Mouse (Mus musculus) neural tube, embryonic 12.5 days (tissue): ENCODE measurements around the gene Astn2. TPM values are rescaled to one million over a fixed set of nuclear protein-coding genes. Genes with fewer than 3 reads are reported as not detected.

Experiments used
- ATAC-seq: fragments of 200-750 bp; cut with Nextera tagmentation; 2 replicates; pipeline ENCODE4 v1.8.0; 2017; ENCODE audit warnings: low read depth, mild to moderate bottlenecking, moderate TSS enrichment, moderate library complexity; ENCODE audit not compliant: low FRiP score
- H3K27ac ChIP-seq: fragments of 300-500 bp; sonication (generic); 2 replicates; pipeline ENCODE4 v1.5.1; 2016
- H3K27me3 ChIP-seq: fragments of 300-500 bp; sonication (generic); replicated peaks from 2 replicates; pipeline ENCODE4 v1.6.1; 2016; ENCODE audit warnings: mild to moderate bottlenecking
- H3K36me3 ChIP-seq: fragments of 300-500 bp; sonication (generic); 2 replicates; pipeline ENCODE4 v1.6.1; 2016; ENCODE audit warnings: mild to moderate bottlenecking
- H3K4me1 ChIP-seq: fragments of 300-500 bp; sonication (generic); 2 replicates; pipeline ENCODE4 v1.6.1; 2016
- H3K4me2 ChIP-seq: fragments of 300-500 bp; sonication (generic); replicated peaks from 2 replicates; pipeline ENCODE4 v1.6.1; 2016; ENCODE audit warnings: mild to moderate bottlenecking
- H3K4me3 ChIP-seq: fragments of 300-500 bp; sonication (generic); 2 replicates; pipeline ENCODE4 v1.5.1; 2016
- H3K9ac ChIP-seq: fragments of 300-500 bp; sonication (generic); 2 replicates; pipeline ENCODE4 v1.6.1; 2016; ENCODE audit warnings: mild to moderate bottlenecking
- H3K9me3 ChIP-seq: fragments of 300-500 bp; sonication (generic); 2 replicates; pipeline ENCODE4 v1.6.1; 2016; ENCODE audit warnings: mild to moderate bottlenecking
- WGBS: fragments of 180-500 bp; shearing (Covaris S2); methylation state at CpG from one replicate; pipeline ENCODE4 v1.1.7; 2016; 5-methylcytosine and 5-hydroxymethylcytosine counted together
- polyA plus RNA-seq: library from polyadenylated mRNA; unstranded; fragments of >200 nt; fragmentation: Nextera tagmentation; extraction: Ambion mirVana; gene quantifications from 2 replicates; pipeline ENCODE4 v1.2.1, GENCODE M21; 2016

The Astn2 gene
- polyA plus RNA-seq, 1 experiment from 2014 or later = 1.9 TPM

GRCm38 (mm10) chr4:65807341-65807740, 597.1 kb downstream of the Astn2 start:
- 84% methylated on average over 3 of the region's 3 CpGs for WGBS
- no peak overlapping the region for H3K9ac ChIP-seq

GRCm38 (mm10) chr4:65801204-65801603, 603.2 kb downstream of the Astn2 start:
- H3K4me2 ChIP-seq = no peak overlapping the region
- WGBS = 76% methylated on average over 3 of the region's 3 CpGs
- H3K27ac ChIP-seq = no peak overlapping the region
- no peaks in the 10 kb centered on the region for H3K9me3 ChIP-seq
- no peaks in the 10 kb centered on the region for H3K36me3 ChIP-seq
- no peaks in the 10 kb centered on the region for H3K27me3 ChIP-seq
- ATAC-seq = no peak
- no peaks in the 10 kb centered on the region; the same call in 1 of the 2 replicates for H3K4me1 ChIP-seq
- H3K9ac ChIP-seq = no peak overlapping the region
- H3K4me3 ChIP-seq = no peak overlapping the region

More at GRCm38 (mm10) chr4:65807341-65807740, 597.1 kb downstream of the Astn2 start:
- Histone ChIP-seq H3K4me2 (no peak overlapping the region), H3K27me3 (no peaks in the 10 kb centered on the region), H3K9me3 (no peaks in the 10 kb centered on the region), H3K36me3 (no peaks in the 10 kb centered on the region), H3K4me1 (no peaks in the 10 kb centered on the region; the same call in 1 of the 2 replicates), H3K4me3 (no peak overlapping the region), H3K27ac (no peak overlapping the region)
- no peak for ATAC-seq

- no peak overlapping the region for H3K9ac ChIP-seq
- no peaks in the 10 kb centered on the region for H3K9me3 ChIP-seq
- H3K27me3 ChIP-seq = no peaks in the 10 kb centered on the region
- H3K27ac ChIP-seq = no peak overlapping the region
- no peak overlapping the region for H3K4me3 ChIP-seq
- H3K36me3 ChIP-seq = no peaks in the 10 kb centered on the region
- H3K4me2 ChIP-seq = no peak overlapping the region
- no peak for ATAC-seq
- H3K4me1 ChIP-seq = no peaks in the 10 kb centered on the region
Observed at GRCm38 (mm10) chr4:65791051-65791450, 613.4 kb downstream of the Astn2 start.

- no peak overlapping the region for H3K9ac ChIP-seq
- H3K36me3 ChIP-seq = no peaks in the 10 kb centered on the region
- H3K27ac ChIP-seq = no peak overlapping the region
- no peak overlapping the region for H3K4me3 ChIP-seq
- 88% methylated on average over 5 of the region's 5 CpGs for WGBS
- no peaks in the 10 kb centered on the region for H3K27me3 ChIP-seq
- H3K9me3 ChIP-seq = no peaks in the 10 kb centered on the region
- no peak overlapping the region for H3K4me2 ChIP-seq
- ATAC-seq = no peak
- no peaks in the 10 kb centered on the region for H3K4me1 ChIP-seq
Observed at GRCm38 (mm10) chr4:65773368-65774010, 630.9 kb downstream of the Astn2 start.

- ATAC-seq = no peak
- WGBS = 88% methylated on average over 4 of the region's 4 CpGs
Observed at GRCm38 (mm10) chr4:65770952-65771351, 633.5 kb downstream of the Astn2 start.

GRCm38 (mm10) chr4:65767919-65768318, 636.5 kb downstream of the Astn2 start:
- Histone ChIP-seq H3K9ac (no peak overlapping the region), H3K27me3 (no peaks in the 10 kb centered on the region), H3K4me3 (no peak overlapping the region), H3K4me1 (no peaks in the 10 kb centered on the region), H3K27ac (no peak overlapping the region), H3K4me2 (no peak overlapping the region), H3K9me3 (no peaks in the 10 kb centered on the region), H3K36me3 (no peaks in the 10 kb centered on the region)
- 61% methylated on average over 2 of the region's 2 CpGs for WGBS
- ATAC-seq = no peak

More at GRCm38 (mm10) chr4:65770952-65771351, 633.5 kb downstream of the Astn2 start:
- Histone ChIP-seq H3K4me1 (no peaks in the 10 kb centered on the region), H3K4me3 (no peak overlapping the region), H3K36me3 (no peaks in the 10 kb centered on the region), H3K27ac (no peak overlapping the region), H3K27me3 (no peaks in the 10 kb centered on the region), H3K4me2 (no peak overlapping the region), H3K9me3 (no peaks in the 10 kb centered on the region), H3K9ac (no peak overlapping the region)

GRCm38 (mm10) chr4:65767431-65767830, 637.0 kb downstream of the Astn2 start:
- no peaks in the 10 kb centered on the region for H3K36me3 ChIP-seq
- no peak overlapping the region for H3K4me2 ChIP-seq
- H3K4me1 ChIP-seq = no peaks in the 10 kb centered on the region
- H3K9ac ChIP-seq = no peak overlapping the region
- no peak overlapping the region for H3K4me3 ChIP-seq
- no peak overlapping the region for H3K27ac ChIP-seq
- H3K27me3 ChIP-seq = no peaks in the 10 kb centered on the region
- no peak for ATAC-seq
- no peaks in the 10 kb centered on the region for H3K9me3 ChIP-seq
- WGBS = 82% methylated on average over 4 of the region's 4 CpGs

- Histone ChIP-seq H3K9me3 (no peaks in the 10 kb centered on the region), H3K27ac (no peak overlapping the region), H3K27me3 (no peaks in the 10 kb centered on the region), H3K36me3 (no peaks in the 10 kb centered on the region), H3K4me3 (no peak overlapping the region), H3K4me2 (no peak overlapping the region), H3K4me1 (no peaks in the 10 kb centered on the region), H3K9ac (no peak overlapping the region)
- ATAC-seq = no peak
- WGBS = 83% methylated on average over 3 of the region's 3 CpGs
Observed at GRCm38 (mm10) chr4:65765312-65765711, 639.1 kb downstream of the Astn2 start.

- WGBS = 75% methylated on average over 4 of the region's 4 CpGs
- H3K27me3 ChIP-seq = no peaks in the 10 kb centered on the region
- no peak overlapping the region for H3K4me2 ChIP-seq
- H3K9me3 ChIP-seq = no peaks in the 10 kb centered on the region
- no peaks in the 10 kb centered on the region for H3K4me1 ChIP-seq
- no peak for ATAC-seq
- no peak overlapping the region for H3K4me3 ChIP-seq
- no peak overlapping the region for H3K9ac ChIP-seq
- H3K27ac ChIP-seq = no peak overlapping the region
- H3K36me3 ChIP-seq = no peaks in the 10 kb centered on the region
Observed at GRCm38 (mm10) chr4:65764275-65764674, 640.1 kb downstream of the Astn2 start.

GRCm38 (mm10) chr4:65763823-65764222, 640.6 kb downstream of the Astn2 start:
- Histone ChIP-seq H3K9me3 (no peaks in the 10 kb centered on the region), H3K36me3 (no peaks in the 10 kb centered on the region), H3K27ac (no peak overlapping the region), H3K4me3 (no peak overlapping the region), H3K27me3 (no peaks in the 10 kb centered on the region), H3K4me1 (no peaks in the 10 kb centered on the region), H3K4me2 (no peak overlapping the region), H3K9ac (no peak overlapping the region)
- no peak for ATAC-seq
- WGBS = 88% methylated on average over 2 of the region's 2 CpGs

GRCm38 (mm10) chr4:65762116-65762515, 642.3 kb downstream of the Astn2 start:
- no peak overlapping the region for H3K4me3 ChIP-seq
- H3K36me3 ChIP-seq = no peaks in the 10 kb centered on the region
- no peak overlapping the region for H3K27ac ChIP-seq
- no peaks in the 10 kb centered on the region for H3K9me3 ChIP-seq
- no peaks in the 10 kb centered on the region for H3K27me3 ChIP-seq
- no peak overlapping the region for H3K9ac ChIP-seq
- ATAC-seq = no peak
- WGBS = 88% methylated on average over 3 of the region's 3 CpGs
- H3K4me1 ChIP-seq = no peaks in the 10 kb centered on the region
- no peak overlapping the region for H3K4me2 ChIP-seq

GRCm38 (mm10) chr4:65761658-65762057, 642.8 kb downstream of the Astn2 start:
- Histone ChIP-seq H3K9me3 (no peaks in the 10 kb centered on the region), H3K36me3 (no peaks in the 10 kb centered on the region), H3K4me1 (no peaks in the 10 kb centered on the region), H3K27me3 (no peaks in the 10 kb centered on the region), H3K9ac (no peak overlapping the region), H3K27ac (no peak overlapping the region), H3K4me3 (no peak overlapping the region), H3K4me2 (no peak overlapping the region)
- WGBS = 82% methylated on average over 3 of the region's 3 CpGs
- ATAC-seq = no peak

GRCm38 (mm10) chr4:65758875-65759201, 645.6 kb downstream of the Astn2 start:
- 79% methylated on average over 1 of the region's 1 CpGs for WGBS
- H3K4me2 ChIP-seq = no peak overlapping the region
- H3K9ac ChIP-seq = no peak overlapping the region
- no peaks in the 10 kb centered on the region for H3K27me3 ChIP-seq
- no peaks in the 10 kb centered on the region for H3K36me3 ChIP-seq
- no peaks in the 10 kb centered on the region for H3K9me3 ChIP-seq
- H3K4me1 ChIP-seq = no peaks in the 10 kb centered on the region
- no peak overlapping the region for H3K27ac ChIP-seq
- peak; percentile 29; the same call in 1 of the 2 replicates for ATAC-seq
- no peak overlapping the region for H3K4me3 ChIP-seq
